11 mouse cellular contexts compared by ENCODE assay signal in genomic region chr5:93124031-93124826, GRCm38 (mm10). TPM values are rescaled to one million over a fixed set of nuclear protein-coding genes. Genes with fewer than 3 reads are reported as not detected.
DNase-seq lines count a peak whose midpoint lies in the region; ATAC-seq and TF ChIP-seq lines count a peak whose summit lies in the region.
"Had no signal": no experiment of that assay in that cellular context is flagged by ENCODE, and none has a peak within 500 bp of the region (broad histone marks: within the 10 kb centered on the region; RNA-seq: fewer than 3 reads in every experiment).

No protein-coding gene starts in this region.

- peak overlapping the region; percentile 49 for H3K27ac ChIP-seq in midbrain, embryonic 10.5 days (replicated peaks)
- H3K27ac ChIP-seq in midbrain, embryonic 16.5 days (ENCODE audit: low read length): no peak overlapping the region
- H3K27ac ChIP-seq in hindbrain, postnatal 0 days: 0 out of 2 replicates have a peak overlapping the region, but pooled peaks have one; percentile 4

- 58% methylated on average over 9 of the region's 9 CpGs for WGBS in midbrain, embryonic 10.5 days
- 57% methylated on average over 9 of the region's 9 CpGs for WGBS in midbrain, embryonic 16.5 days
- WGBS in hindbrain, postnatal 0 days: 48% methylated on average over 9 of the region's 9 CpGs

- H3K4me2 ChIP-seq in midbrain, embryonic 16.5 days (ENCODE audit: low read length): no peak overlapping the region
- no peak overlapping the region for H3K4me2 ChIP-seq in hindbrain, postnatal 0 days (ENCODE audit: low read depth, low read length)

- H3K9ac ChIP-seq in midbrain, embryonic 16.5 days (ENCODE audit: low read depth, low read length): no peak overlapping the region
- H3K9ac ChIP-seq in hindbrain, postnatal 0 days (replicated peaks; ENCODE audit: low read length): no peak overlapping the region

- peaks cover 61% of the 10 kb centered on the region for H3K4me1 ChIP-seq in midbrain, embryonic 10.5 days
- H3K4me1 ChIP-seq in midbrain, embryonic 16.5 days (ENCODE audit: control insufficient read depth, insufficient read depth, low read length): peaks cover 31% of the 10 kb centered on the region
- H3K4me1 ChIP-seq in hindbrain, postnatal 0 days (ENCODE audit: insufficient read depth, low read length): no peaks in the 10 kb centered on the region; the same call in 1 of the 2 replicates

- TF ChIP-seq CTCF in hindbrain, postnatal 0 days (IDR thresholded peaks at IDR 0.05; ENCODE audit: low read depth): no peak

- no peak overlapping the region for H3K4me3 ChIP-seq in midbrain, embryonic 10.5 days
- H3K4me3 ChIP-seq in midbrain, embryonic 16.5 days (ENCODE audit: low read depth, low read length): no peak overlapping the region
- no peak overlapping the region for H3K4me3 ChIP-seq in hindbrain, postnatal 0 days (ENCODE audit: low read length)

- H3K27me3 ChIP-seq in midbrain, embryonic 10.5 days (ENCODE audit: low read depth, poor library complexity, severe bottlenecking): no peaks in the 10 kb centered on the region
- no peaks in the 10 kb centered on the region for H3K27me3 ChIP-seq in midbrain, embryonic 16.5 days (ENCODE audit: control insufficient read depth, insufficient read depth, low read depth, low read length)
- H3K27me3 ChIP-seq in hindbrain, postnatal 0 days (ENCODE audit: insufficient read depth, low read length): no peaks in the 10 kb centered on the region

- ATAC-seq in midbrain, embryonic 16.5 days: no peak
- ATAC-seq in hindbrain, postnatal 0 days: no peak
- ATAC-seq: CD4-positive, CD25-positive, alpha-beta regulatory T cell, adult 4 months had no signal

- peaks cover 11% of the 10 kb centered on the region; the same call in 1 of the 2 replicates for H3K36me3 ChIP-seq in midbrain, embryonic 10.5 days
- no peaks in the 10 kb centered on the region for H3K36me3 ChIP-seq in midbrain, embryonic 16.5 days (ENCODE audit: control insufficient read depth, insufficient read depth, low read length)
- no peaks in the 10 kb centered on the region for H3K36me3 ChIP-seq in hindbrain, postnatal 0 days (ENCODE audit: insufficient read depth, low read length)

- DNase-seq in heart, adult 11 months: peak; percentile 91
- no peak for DNase-seq in heart, postnatal 4 days
- DNase-seq in midbrain, embryonic 10.5 days (ENCODE audit: low spot score): peak; percentile 25
- DNase-seq in hindbrain, postnatal 0 days (ENCODE audit: low spot score): no peak
- DNase-seq in testis, postnatal 10 days (ENCODE audit: low spot score): peak; percentile 57
- DNase-seq in spleen, postnatal 14 days (ENCODE audit: low spot score in 2 of 2): no peak
- DNase-seq in adrenal gland, postnatal 25 days: no peak
- DNase-seq: adrenal gland, adult 2 months; layer of hippocampus, adult 9-11 months had no signal

- no peaks in the 10 kb centered on the region for H3K9me3 ChIP-seq in midbrain, embryonic 10.5 days (replicated peaks)
- H3K9me3 ChIP-seq in midbrain, embryonic 16.5 days (replicated peaks; ENCODE audit: control insufficient read depth, low read length, poor library complexity, severe bottlenecking): no peaks in the 10 kb centered on the region
- no peaks in the 10 kb centered on the region for H3K9me3 ChIP-seq in hindbrain, postnatal 0 days (ENCODE audit: low read length)

RNA-seq across cellular contexts. Expression of gene Sept11, which starts 31.0 kb away (rescaled TPM):
- total RNA-seq in heart, postnatal 4 days (2021): 100 to 1,000 TPM; 120 to 130 TPM
- polyA plus RNA-seq in midbrain, embryonic 10.5 days (2016; fragmentation: Nextera tagmentation; extraction: Ambion mirVana): 251 and 274 TPM in 2 replicates
- polyA plus RNA-seq in midbrain, embryonic 16.5 days (2015; fragmentation: Nextera tagmentation; extraction: Ambion mirVana): 143 and 155 TPM in 2 replicates
- 79.3 and 88.1 TPM in 2 replicates for total RNA-seq in hindbrain, postnatal 0 days (2014; rRNA removed)
- polyA plus RNA-seq in hindbrain, postnatal 0 days (2015; fragmentation: Nextera tagmentation; extraction: Ambion mirVana): 92.2 and 92.5 TPM in 2 replicates
- 39.2 and 39.4 TPM in 2 replicates for total RNA-seq in adrenal gland, postnatal 25 days (2021)

Comparison
In these comparisons a context has a peak if more than half of its experiments do, and no peak if none do; other contexts are left out.
1. DNase-seq: peak in heart, adult 11 months (single experiment), midbrain, embryonic 10.5 days (single experiment) and testis, postnatal 10 days (single experiment); none in heart, postnatal 4 days (single experiment), hindbrain, postnatal 0 days (single experiment), spleen, postnatal 14 days (0 of 2) and adrenal gland, postnatal 25 days (single experiment).